Mouse (Mus musculus) embryonic stem cell, embryonic (primary cell): ENCODE measurements around the gene Hoxb3.

Source experiments
- CTCF ChIA-PET, 4 experiments: fragments of 300-600 bp in 2 of 4; fragments of 350-600 bp in 2 of 4; sonication (Branson Sonifier 250); formaldehyde crosslinking; loops; one replicate each; lab custom pipeline; 2022; ENCODE audit warnings: inconsistent platforms in 2 of 4; lab: Charles Lee
- POLR2A ChIA-PET, 4 experiments: fragments of 300-600 bp in 2 of 4; fragments of 350-600 bp in 2 of 4; sonication (Branson Sonifier 250); formaldehyde crosslinking; loops; one replicate each; lab custom pipeline; 2022; ENCODE audit warnings: antibody characterized with exemption in 4 of 4, inconsistent platforms in 1 of 4; lab: Charles Lee

Hoxb3 gene

GRCm38 (mm10) chr11:96305505-96306182 lies 17.5 kb upstream of the Hoxb3 start:
- ChIA-PET CTCF (interaction anchor here in 3 of 4 experiments (0.6 to 1.6 kb wide), 4 partner anchors 19 to 277 kb away, joined by 3 to 5 read pairs (median 4); no protein-coding TSS in a partner anchor), POLR2A (interaction anchor here in 1 of 4 experiments (0.6 kb wide), 1 partner anchor 1358 kb away, joined by 3 read pairs; the partner anchor contains the start of gene Mllt6)

- ChIA-PET CTCF (interaction anchor here in 2 of 4 experiments (0.6 to 1.6 kb wide), 4 partner anchors 101 to 403 kb away, joined by 3 to 5 read pairs (median 4); no protein-coding TSS in a partner anchor), POLR2A (interaction anchor here in 2 of 4 experiments (0.6 to 1.0 kb wide), 2 partner anchors 27 to 1357 kb away, joined by 3 to 5 read pairs; partner anchors contain the start of gene Mllt6 (in 1 of the 2))
Measured at GRCm38 (mm10) chr11:96306183-96306907, 16.8 kb upstream of the Hoxb3 start.

- POLR2A ChIA-PET, result interaction anchor here in 1 of 4 experiments (1.0 kb wide), 1 partner anchor 28 kb away, joined by 5 read pairs; no protein-coding TSS in a partner anchor
Measured at GRCm38 (mm10) chr11:96306908-96307269, 16.2 kb upstream of the Hoxb3 start.

GRCm38 (mm10) chr11:96308763-96309162 lies 14.4 kb upstream of the Hoxb3 start:
- ChIA-PET POLR2A (interaction anchor here in 1 of 4 experiments (0.5 kb wide), 1 partner anchor 36 kb away, joined by 3 read pairs; no protein-coding TSS in a partner anchor), CTCF (no interaction called here)

More at GRCm38 (mm10) chr11:96306908-96307269, 16.2 kb upstream of the Hoxb3 start:
- CTCF ChIA-PET, result no interaction called here

GRCm38 (mm10) chr11:96309288-96309687 lies 13.8 kb upstream of the Hoxb3 start:
- CTCF ChIA-PET, result no interaction called here
- POLR2A ChIA-PET, result no interaction called here

- ChIA-PET POLR2A (interaction anchor here in 1 of 4 experiments (0.8 kb wide), 1 partner anchor 120 kb away, joined by 3 read pairs; no protein-coding TSS in a partner anchor), CTCF (no interaction called here)
Measured at GRCm38 (mm10) chr11:96310183-96310938, 12.8 kb upstream of the Hoxb3 start.

GRCm38 (mm10) chr11:96311097-96311496 lies 12.0 kb upstream of the Hoxb3 start:
- POLR2A ChIA-PET, result interaction anchor here in 2 of 4 experiments (0.8 to 1.7 kb wide), 5 partner anchors 9 to 121 kb away, joined by 3 to 6 read pairs (median 5); no protein-coding TSS in a partner anchor
- CTCF ChIA-PET, result interaction anchor here in 2 of 4 experiments (0.7 to 1.6 kb wide), 6 partner anchors 8 to 331 kb away, joined by 3 to 8 read pairs (median 4); partner anchors contain the start of gene Hoxb5 (in 1 of the 2)

GRCm38 (mm10) chr11:96311520-96312417 lies 11.4 kb upstream of the Hoxb3 start:
- POLR2A ChIA-PET, result interaction anchor here in 3 of 4 experiments (0.6 to 1.7 kb wide), 7 partner anchors 8 to 71 kb away, joined by 3 to 6 read pairs (median 5); no protein-coding TSS in a partner anchor

GRCm38 (mm10) chr11:96313134-96313533 lies 10.0 kb upstream of the Hoxb3 start:
- ChIA-PET CTCF (interaction anchor here in 3 of 4 experiments (0.6 to 1.2 kb wide), 3 partner anchors 9 to 126 kb away, joined by 3 to 4 read pairs (median 3); no protein-coding TSS in a partner anchor), POLR2A (interaction anchor here in 1 of 4 experiments (1.4 to 3.3 kb wide), 3 partner anchors 9 to 34 kb away, joined by 3 to 9 read pairs (median 5); no protein-coding TSS in a partner anchor)

More at GRCm38 (mm10) chr11:96311520-96312417, 11.4 kb upstream of the Hoxb3 start:
- CTCF ChIA-PET, result interaction anchor here in 3 of 4 experiments (0.5 to 1.6 kb wide), 11 partner anchors 8 to 877 kb away, joined by 3 to 8 read pairs (median 4); partner anchors contain the start of gene Hoxb5 (in 2 of the 3)

GRCm38 (mm10) chr11:96313806-96314428 lies 9.2 kb upstream of the Hoxb3 start:
- CTCF ChIA-PET, result interaction anchor here in 2 of 4 experiments (0.6 to 1.8 kb wide), 4 partner anchors 9 to 251 kb away, joined by 3 to 5 read pairs (median 4); partner anchors contain the start of gene Hoxb5 (in 1 of the 2)
- POLR2A ChIA-PET, result interaction anchor here in 2 of 4 experiments (0.6 to 3.3 kb wide), 5 partner anchors 10 to 41 kb away, joined by 3 to 9 read pairs (median 4); no protein-coding TSS in a partner anchor

GRCm38 (mm10) chr11:96314671-96315343 lies 8.3 kb upstream of the Hoxb3 start:
- CTCF ChIA-PET, result interaction anchor here in 2 of 4 experiments (0.7 to 1.8 kb wide), 4 partner anchors 10 to 124 kb away, joined by 3 to 7 read pairs (median 4); partner anchors contain the start of gene Hoxb5 (in 1 of the 2)
- POLR2A ChIA-PET, result interaction anchor here in 3 of 4 experiments (0.6 to 3.3 kb wide), 6 partner anchors 9 to 220 kb away, joined by 3 to 9 read pairs (median 4); no protein-coding TSS in a partner anchor

- POLR2A ChIA-PET, result interaction anchor here in 3 of 4 experiments (0.6 to 3.3 kb wide), 4 partner anchors 11 to 219 kb away, joined by 4 to 9 read pairs (median 4); no protein-coding TSS in a partner anchor
- CTCF ChIA-PET, result interaction anchor here in 2 of 4 experiments (0.8 to 1.8 kb wide), 4 partner anchors 9 to 124 kb away, joined by 3 to 5 read pairs (median 4); partner anchors contain the start of gene Hoxb5 (in 2 of the 2)
Measured at GRCm38 (mm10) chr11:96315344-96315681, 7.8 kb upstream of the Hoxb3 start.

GRCm38 (mm10) chr11:96316696-96317607 lies 6.2 kb upstream of the Hoxb3 start:
- ChIA-PET POLR2A (interaction anchor here in 3 of 4 experiments (0.7 to 1.3 kb wide), 4 partner anchors 10 to 35 kb away, joined by 3 read pairs; no protein-coding TSS in a partner anchor), CTCF (interaction anchor here in 2 of 4 experiments (0.6 kb wide), 2 partner anchors 217 to 337 kb away, joined by 3 to 4 read pairs; no protein-coding TSS in a partner anchor)
